Mouse (Mus musculus) erythroblast, embryonic 14.5 days (primary cell): ENCODE results near the gene AU040320. TPM values are rescaled to one million over a fixed set of nuclear protein-coding genes. Genes with fewer than 3 reads are reported as not detected.

ENCODE experiments used
- H3K27me3 ChIP-seq: 2 replicates; pipeline ENCODE4 v1.6.1; 2012; ENCODE audit warnings: inconsistent platforms; ENCODE audit not compliant: control insufficient read depth
- H3K36me3 ChIP-seq: 2 replicates; pipeline ENCODE4 v1.6.1; 2012; ENCODE audit warnings: mild to moderate bottlenecking, inconsistent platforms; ENCODE audit not compliant: control insufficient read depth
- H3K4me1 ChIP-seq: 2 replicates; pipeline ENCODE4 v1.6.1; 2012; ENCODE audit warnings: inconsistent platforms; ENCODE audit not compliant: control insufficient read depth
- H3K4me3 ChIP-seq: replicated peaks from 2 replicates; pipeline ENCODE3; 2012; ENCODE audit warnings: moderate library complexity, mild to moderate bottlenecking, inconsistent platforms
- H3K9me3 ChIP-seq: 2 replicates; pipeline ENCODE4 v1.6.1; 2012; ENCODE audit warnings: low read length, inconsistent platforms, mixed read lengths; ENCODE audit not compliant: control insufficient read depth
- GATA1 ChIP-seq: IDR thresholded peaks from 2 replicates; pipeline ENCODE4 v1.6.1; 2012; ENCODE audit warnings: low read length, inconsistent platforms, mixed read lengths
- TAL1 ChIP-seq: IDR thresholded peaks from 3 replicates; pipeline ENCODE4 v1.6.1; 2012; ENCODE audit warnings: low read length, inconsistent platforms, mixed read lengths
- polyA plus RNA-seq: library from polyadenylated mRNA; stranded (reverse); fragments of >175 nt; gene quantifications from 2 replicates; pipeline ENCODE4 v1.2.3, GENCODE M21; 2012

AU040320 gene
- polyA plus RNA-seq, 1 experiment: 0.43 TPM

DNA sequence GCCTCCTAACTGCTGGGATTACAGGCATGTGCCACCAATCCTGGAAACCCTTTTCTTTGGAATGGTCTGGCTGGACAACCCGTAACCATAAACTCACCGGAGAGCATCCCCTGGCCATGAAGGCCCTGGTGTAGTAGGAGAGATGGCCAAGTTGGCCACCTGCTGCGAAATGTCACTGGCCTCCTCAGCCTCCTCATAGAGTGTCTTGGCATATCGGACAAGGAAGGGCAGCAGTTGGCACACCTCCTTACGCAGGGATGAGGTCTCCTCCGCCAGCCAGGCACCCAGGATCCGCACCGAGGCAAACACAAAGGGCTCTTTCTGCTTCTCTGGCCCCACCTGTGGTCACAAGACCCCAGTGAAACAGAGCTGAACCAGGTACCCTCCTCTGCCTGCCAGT lies 5.0 kb upstream of the AU040320 start:
- TF ChIP-seq GATA1 (no peak), TAL1 (no peak)
- no peaks in the 10 kb centered on the region for H3K27me3 ChIP-seq
- H3K9me3 ChIP-seq: no peaks in the 10 kb centered on the region
- peaks cover 25% of the 10 kb centered on the region for H3K4me1 ChIP-seq
- no peak overlapping the region for H3K4me3 ChIP-seq
- H3K36me3 ChIP-seq: peaks cover 58% of the 10 kb centered on the region

DNA sequence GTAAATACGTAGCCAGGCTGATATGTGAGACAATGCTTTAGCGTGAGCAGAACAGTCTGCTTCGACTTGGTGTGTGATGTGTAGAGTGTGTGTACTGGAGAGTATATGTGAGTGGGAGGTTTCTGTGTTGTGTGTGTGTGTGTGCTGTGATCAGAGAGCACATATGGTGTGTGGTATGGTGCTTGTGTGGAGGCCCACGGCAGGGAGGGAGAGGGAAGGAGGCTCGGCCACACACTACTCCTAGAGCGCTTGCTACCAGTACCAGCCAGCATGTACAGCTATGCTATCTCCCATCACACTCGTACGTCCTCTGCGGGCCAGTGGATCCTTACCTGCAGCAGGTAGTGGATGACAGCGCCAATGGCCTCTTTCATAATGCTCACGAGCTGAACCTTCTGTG lies 3.8 kb upstream of the AU040320 start:
- no peak for TF ChIP-seq TAL1
- no peak for TF ChIP-seq GATA1
- H3K36me3 ChIP-seq: peaks cover 50% of the 10 kb centered on the region
- no peaks in the 10 kb centered on the region for H3K9me3 ChIP-seq
- H3K4me3 ChIP-seq: no peak overlapping the region
- no peaks in the 10 kb centered on the region for H3K27me3 ChIP-seq
- H3K4me1 ChIP-seq: peaks cover 35% of the 10 kb centered on the region

DNA sequence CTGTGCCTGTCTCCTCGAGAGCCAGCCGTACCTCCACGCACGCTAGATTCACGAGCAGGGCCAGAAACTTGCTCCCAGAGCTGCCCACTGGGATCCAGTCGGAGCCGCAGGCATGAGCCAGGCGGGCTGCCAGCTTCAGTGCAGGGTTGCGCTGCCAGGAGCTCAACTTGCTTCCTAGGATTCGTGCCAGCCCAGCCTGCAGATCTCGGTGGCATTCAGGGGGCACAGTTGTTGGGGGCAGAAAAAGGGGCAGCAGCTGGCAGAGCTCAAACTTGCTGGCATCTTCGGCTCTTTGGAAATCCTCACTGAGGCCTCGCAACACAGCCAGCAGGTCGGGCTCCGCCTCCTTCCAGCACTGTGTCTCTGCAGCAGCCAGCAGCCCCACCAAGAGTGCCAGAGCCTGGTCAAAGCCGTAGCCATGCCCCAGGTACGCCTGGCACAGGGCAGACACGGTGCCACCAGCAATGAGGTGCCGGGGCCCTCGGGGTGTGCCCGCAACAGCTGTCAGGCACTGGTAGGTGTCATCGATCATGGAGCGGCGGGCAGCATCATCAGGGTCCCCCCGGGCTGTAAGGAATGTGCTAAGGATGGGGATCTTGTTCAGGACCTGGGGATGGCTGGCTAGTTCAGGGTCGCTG lies 3.2 kb upstream of the AU040320 start:
- peaks cover 44% of the 10 kb centered on the region for H3K36me3 ChIP-seq
- H3K4me3 ChIP-seq: no peak overlapping the region

DNA sequence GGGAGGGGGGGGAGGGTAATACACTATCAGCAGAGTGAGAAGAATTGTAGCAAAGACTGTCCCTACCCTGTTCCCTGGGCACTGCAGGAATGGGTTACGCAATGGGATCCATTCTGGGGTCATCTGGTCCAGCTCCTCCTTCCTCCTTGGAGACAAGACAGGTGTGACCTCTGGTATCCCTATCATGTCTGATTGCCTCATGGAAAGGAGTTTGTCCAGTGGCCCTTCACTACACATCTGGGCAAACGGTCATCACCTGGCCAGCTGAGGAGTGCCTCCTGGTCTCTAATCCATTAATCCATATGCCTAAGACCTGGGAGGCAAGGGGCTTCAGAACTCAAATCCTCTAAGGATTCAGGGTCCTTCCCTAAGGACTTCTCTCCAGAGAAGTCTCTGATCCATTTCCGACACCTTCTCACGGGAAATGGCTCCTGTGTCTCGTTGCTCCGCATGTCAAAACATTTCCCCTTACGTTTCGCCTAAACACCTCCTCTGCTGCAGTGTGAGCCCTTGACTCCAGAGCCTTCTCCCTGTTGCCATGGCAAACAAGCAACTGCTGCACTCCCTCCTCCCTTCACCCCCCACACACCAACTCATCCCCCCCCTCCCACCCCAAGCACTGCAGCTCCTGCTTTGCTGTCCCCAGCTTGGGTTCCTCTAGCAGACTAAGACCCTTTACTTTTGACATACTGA lies 2.3 kb upstream of the AU040320 start:
- H3K36me3 ChIP-seq: peaks cover 40% of the 10 kb centered on the region
- H3K4me1 ChIP-seq: peaks cover 37% of the 10 kb centered on the region
- H3K27me3 ChIP-seq: no peaks in the 10 kb centered on the region
- H3K4me3 ChIP-seq: no peak overlapping the region
- TF ChIP-seq GATA1 (no peak), TAL1 (no peak)
- H3K9me3 ChIP-seq: no peaks in the 10 kb centered on the region

More for the DNA sequence above, 3.2 kb upstream of the AU040320 start:
- no peak for TF ChIP-seq TAL1
- TF ChIP-seq GATA1: no peak
- H3K27me3 ChIP-seq: no peaks in the 10 kb centered on the region
- H3K9me3 ChIP-seq: no peaks in the 10 kb centered on the region
- H3K4me1 ChIP-seq: peaks cover 37% of the 10 kb centered on the region

DNA sequence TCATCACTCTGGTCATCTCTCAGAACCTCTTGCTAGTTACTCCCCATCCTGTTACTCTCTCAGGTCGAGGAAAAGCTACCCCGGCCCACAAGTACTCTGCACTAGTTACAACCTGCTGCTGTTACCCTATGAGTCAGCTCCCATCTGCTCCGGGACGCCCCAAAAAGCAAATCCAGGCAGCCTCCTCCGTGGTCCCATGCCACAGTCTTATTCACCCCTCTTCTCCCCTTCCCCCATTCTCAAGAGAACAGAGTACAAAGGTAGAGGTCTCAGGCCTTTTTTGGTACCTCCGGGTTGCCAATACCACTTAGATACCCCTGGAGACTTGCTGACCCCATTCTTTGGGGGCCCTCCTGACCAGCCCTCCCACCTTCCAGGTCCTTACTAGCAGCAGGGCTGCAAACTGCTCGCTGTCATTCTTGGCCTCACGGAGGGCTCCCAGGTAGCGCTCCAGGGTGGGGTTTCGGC lies 1.8 kb upstream of the AU040320 start:
- H3K4me1 ChIP-seq: peaks cover 37% of the 10 kb centered on the region
- H3K36me3 ChIP-seq: peaks cover 34% of the 10 kb centered on the region
- no peak overlapping the region for H3K4me3 ChIP-seq
- no peaks in the 10 kb centered on the region for H3K9me3 ChIP-seq
- TF ChIP-seq TAL1 (no peak), GATA1 (no peak)
- H3K27me3 ChIP-seq: no peaks in the 10 kb centered on the region

DNA sequence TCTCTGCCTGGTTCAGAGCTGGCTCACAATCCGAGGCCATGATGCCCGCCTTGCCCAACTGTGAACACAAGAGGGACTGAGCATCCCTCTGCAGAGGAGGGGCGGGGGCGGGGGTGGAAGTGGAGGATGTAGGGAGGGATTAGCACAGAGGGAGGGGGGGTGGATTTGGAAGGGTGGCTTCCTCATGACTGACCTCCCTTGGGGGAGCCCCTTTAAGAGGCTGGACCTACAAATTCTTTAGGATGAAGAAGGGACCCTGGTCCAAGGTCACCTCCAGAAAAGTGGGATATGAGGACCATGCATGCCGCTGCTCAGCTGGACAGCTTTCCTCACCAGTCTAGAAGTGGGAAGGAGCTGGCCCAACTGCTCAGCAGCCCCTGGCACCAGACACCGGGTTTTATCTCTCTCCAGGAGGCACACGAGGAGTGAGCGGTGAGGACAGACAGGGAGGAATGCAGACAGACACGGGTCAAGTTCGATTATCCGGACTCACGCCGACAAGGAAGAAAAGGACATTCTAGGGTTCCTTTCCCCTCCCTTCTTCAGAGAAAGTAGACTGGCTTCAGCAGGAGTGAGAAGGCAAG lies 1.2 kb upstream of the AU040320 start:
- TF ChIP-seq TAL1: no peak
- no peak for TF ChIP-seq GATA1
- Histone ChIP-seq H3K36me3 (peaks cover 29% of the 10 kb centered on the region), H3K4me1 (peaks cover 36% of the 10 kb centered on the region), H3K27me3 (no peaks in the 10 kb centered on the region), H3K9me3 (no peaks in the 10 kb centered on the region), H3K4me3 (peak overlapping the region; percentile 98)

DNA sequence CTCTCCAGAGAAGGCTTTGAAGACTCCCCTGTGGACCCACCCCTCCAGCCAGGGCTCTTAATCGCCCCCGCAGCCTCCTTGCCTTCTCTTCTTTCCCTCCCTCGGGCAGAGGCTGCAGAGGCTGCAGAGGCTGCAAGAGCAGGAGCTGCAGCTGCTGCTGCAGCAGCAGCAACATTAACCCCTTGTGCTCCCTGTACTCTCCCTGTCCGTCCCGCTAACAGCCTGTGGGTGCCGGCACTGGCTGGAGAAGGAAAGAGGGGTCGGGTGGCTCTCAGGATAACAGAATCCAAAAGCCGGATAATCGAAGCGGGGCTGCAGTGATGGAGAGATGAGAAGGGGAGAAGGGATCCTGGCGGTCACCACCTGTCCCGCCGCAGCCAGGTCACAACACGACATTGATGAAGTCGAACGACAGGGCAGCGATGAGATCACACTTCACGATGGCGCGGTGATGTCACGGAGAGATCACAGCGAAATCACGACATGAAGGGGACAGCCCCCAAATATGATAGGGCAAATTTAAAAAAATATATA lies 669 bp upstream of the AU040320 start:
- no peak for TF ChIP-seq TAL1
- TF ChIP-seq GATA1: no peak
- peaks cover 35% of the 10 kb centered on the region for H3K4me1 ChIP-seq
- peaks cover 28% of the 10 kb centered on the region for H3K36me3 ChIP-seq

DNA sequence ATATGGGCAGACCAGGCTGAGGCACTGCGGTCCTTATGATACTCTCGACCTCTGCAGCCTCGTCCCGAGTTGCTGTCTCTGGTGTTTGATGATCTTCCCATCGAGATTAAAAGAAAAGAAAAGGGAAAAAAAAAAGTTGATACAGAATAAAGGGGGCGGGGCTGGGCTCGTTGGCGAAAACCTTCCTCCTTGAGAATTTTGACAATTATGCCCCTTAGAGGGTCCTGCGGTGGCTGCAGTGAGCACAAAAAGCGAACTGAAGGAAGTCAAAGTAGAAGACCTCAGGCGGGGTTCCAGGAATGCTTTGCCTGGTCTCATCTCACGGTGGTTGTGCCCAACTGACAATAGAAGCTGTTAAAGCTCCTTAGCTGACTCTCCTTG lies 877 bp downstream of the AU040320 start:
- no peak for TF ChIP-seq TAL1
- TF ChIP-seq GATA1: no peak
- no peaks in the 10 kb centered on the region for H3K9me3 ChIP-seq
- H3K27me3 ChIP-seq: no peaks in the 10 kb centered on the region
- peaks cover 35% of the 10 kb centered on the region for H3K4me1 ChIP-seq
- H3K4me3 ChIP-seq: peak overlapping the region; percentile 98
- H3K36me3 ChIP-seq: peaks cover 20% of the 10 kb centered on the region

More for the DNA sequence above, 669 bp upstream of the AU040320 start:
- Histone ChIP-seq H3K4me3 (peak overlapping the region; percentile 98), H3K27me3 (no peaks in the 10 kb centered on the region), H3K9me3 (no peaks in the 10 kb centered on the region)

DNA sequence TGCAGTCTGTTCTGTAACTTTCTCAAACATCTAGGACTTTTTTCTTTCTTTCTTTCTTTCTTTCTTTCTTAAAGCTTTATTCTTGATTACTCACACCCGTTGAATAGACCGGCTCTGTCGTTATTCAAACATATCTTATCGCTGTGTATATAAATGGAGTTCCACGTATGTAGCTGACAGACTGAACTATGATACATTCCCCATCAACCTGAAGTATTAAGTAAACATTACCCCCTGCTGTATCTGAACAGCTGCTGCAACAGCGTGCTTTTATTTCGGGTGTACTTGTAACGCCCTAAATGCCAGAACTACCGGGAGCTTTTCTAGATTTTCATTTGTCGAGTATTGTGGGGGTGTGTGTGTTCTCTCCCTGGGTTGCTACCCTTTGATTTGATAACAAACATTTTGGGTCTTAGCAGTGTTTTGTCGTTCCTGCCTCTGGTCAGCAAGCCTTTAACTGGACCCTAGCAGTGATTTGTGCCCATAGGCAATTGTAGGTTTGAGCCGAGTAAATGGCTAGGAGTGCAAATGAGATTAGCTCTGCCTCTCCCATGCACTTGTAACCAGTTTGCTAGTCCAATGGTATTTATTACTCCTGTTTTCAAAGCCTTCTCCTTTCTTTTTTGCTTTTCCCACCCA lies 1.5 kb downstream of the AU040320 start:
- H3K4me1 ChIP-seq: peaks cover 31% of the 10 kb centered on the region
- peaks cover 16% of the 10 kb centered on the region for H3K36me3 ChIP-seq
- peak overlapping the region; percentile 98 for H3K4me3 ChIP-seq
- TF ChIP-seq TAL1: no peak
- no peak for TF ChIP-seq GATA1
- H3K27me3 ChIP-seq: no peaks in the 10 kb centered on the region
- no peaks in the 10 kb centered on the region for H3K9me3 ChIP-seq
